Mouse (Mus musculus): ENCODE data around the gene Fam219b. TPM values are rescaled to one million over a fixed set of nuclear protein-coding genes. Genes with fewer than 3 reads are reported as not detected.

The Fam219b gene
- polyA plus RNA-seq (2015; fragmentation: Nextera tagmentation; extraction: Ambion mirVana), result 15.2 and 16.3 TPM in 2 replicates

GRCm38 (mm10) chr9:57537044-57537727 is at the start of gene Fam219b:
Fam219b (plus strand) TSS chr9:57537528.

GRCm38 (mm10) chr9:57503622-57504380 is 33.5 kb upstream of the Fam219b start, which contains the start of gene Rpp25:
Rpp25 (plus strand) TSS chr9:57504026.

GRCm38 (mm10) chr9:57521056-57521911 is 16.0 kb upstream of the Fam219b start, which contains the start of gene Cox5a:
Cox5a (plus strand) TSS chr9:57521274.

GRCm38 (mm10) chr9:57552139-57552887 is 15.0 kb downstream of the Fam219b start, which contains the start of gene Mpi:
Mpi (minus strand) TSS chr9:57552763.

GRCm38 (mm10) chr9:57560861-57561710 is 23.8 kb downstream of the Fam219b start, which contains the start of gene Scamp2:
Scamp2 (plus strand) TSS chr9:57560943.

GRCm38 (mm10) chr9:57589224-57590126 is 52.1 kb downstream of the Fam219b start, which contains the start of gene Ulk3:
Ulk3 (plus strand) TSS chr9:57589452.

Other genes starting within 250 kb of the Fam219b start
- 22.0 and 24.5 TPM in 2 replicates for gene Ppcdc, start 97.4 kb upstream of the Fam219b start, polyA plus RNA-seq (2015; fragmentation: Nextera tagmentation; extraction: Ambion mirVana)
- 15.4 and 16.2 TPM in 2 replicates for gene Scamp5, start 69.5 kb upstream of the Fam219b start, polyA plus RNA-seq (2015; fragmentation: Nextera tagmentation; extraction: Ambion mirVana)
- gene Rpp25, start 33.5 kb upstream of the Fam219b start, polyA plus RNA-seq (2015; fragmentation: Nextera tagmentation; extraction: Ambion mirVana), result 7.0 and 9.2 TPM in 2 replicates
- 514 and 536 TPM in 2 replicates for gene Cox5a, start 16.3 kb upstream of the Fam219b start, polyA plus RNA-seq (2015; fragmentation: Nextera tagmentation; extraction: Ambion mirVana)
- gene Mpi, start 15.2 kb downstream of the Fam219b start, polyA plus RNA-seq (2015; fragmentation: Nextera tagmentation; extraction: Ambion mirVana), result 17.1 and 17.3 TPM in 2 replicates
- gene Scamp2, start 23.4 kb downstream of the Fam219b start, polyA plus RNA-seq (2015; fragmentation: Nextera tagmentation; extraction: Ambion mirVana), result 52.6 and 54.4 TPM in 2 replicates
- gene Ulk3, start 51.9 kb downstream of the Fam219b start, polyA plus RNA-seq (2015; fragmentation: Nextera tagmentation; extraction: Ambion mirVana), result 10.3 and 12.9 TPM in 2 replicates
- not detected in 2 replicates for gene Cplx3, start 68.8 kb downstream of the Fam219b start, polyA plus RNA-seq (2015; fragmentation: Nextera tagmentation; extraction: Ambion mirVana)
- gene Lman1l, start 83.2 kb downstream of the Fam219b start, polyA plus RNA-seq (2015; fragmentation: Nextera tagmentation; extraction: Ambion mirVana), result not detected in 2 replicates
- 16.0 and 16.7 TPM in 2 replicates for gene Csk, start 116.1 kb downstream of the Fam219b start, polyA plus RNA-seq (2015; fragmentation: Nextera tagmentation; extraction: Ambion mirVana)
- not detected in 2 replicates for gene Cyp1a2, start 146.2 kb downstream of the Fam219b start, polyA plus RNA-seq (2015; fragmentation: Nextera tagmentation; extraction: Ambion mirVana)
- gene Cyp1a1, start 150.4 kb downstream of the Fam219b start, polyA plus RNA-seq (2015; fragmentation: Nextera tagmentation; extraction: Ambion mirVana), result 0.06 and 0.16 TPM in 2 replicates
- gene Edc3, start 171.0 kb downstream of the Fam219b start, polyA plus RNA-seq (2015; fragmentation: Nextera tagmentation; extraction: Ambion mirVana), result 14.2 and 14.9 TPM in 2 replicates
- gene Clk3, start 228.3 kb downstream of the Fam219b start, polyA plus RNA-seq (2015; fragmentation: Nextera tagmentation; extraction: Ambion mirVana), result 37.7 and 45.8 TPM in 2 replicates